Mouse (Mus musculus): ENCODE data around the gene Prdx2. TPM values are rescaled to one million over a fixed set of nuclear protein-coding genes. Genes with fewer than 3 reads are reported as not detected.

Prdx2 gene
- 1,445 and 1,467 TPM in 2 replicates for polyA plus RNA-seq (2015; fragmentation: Nextera tagmentation; extraction: Ambion mirVana)

DNA sequence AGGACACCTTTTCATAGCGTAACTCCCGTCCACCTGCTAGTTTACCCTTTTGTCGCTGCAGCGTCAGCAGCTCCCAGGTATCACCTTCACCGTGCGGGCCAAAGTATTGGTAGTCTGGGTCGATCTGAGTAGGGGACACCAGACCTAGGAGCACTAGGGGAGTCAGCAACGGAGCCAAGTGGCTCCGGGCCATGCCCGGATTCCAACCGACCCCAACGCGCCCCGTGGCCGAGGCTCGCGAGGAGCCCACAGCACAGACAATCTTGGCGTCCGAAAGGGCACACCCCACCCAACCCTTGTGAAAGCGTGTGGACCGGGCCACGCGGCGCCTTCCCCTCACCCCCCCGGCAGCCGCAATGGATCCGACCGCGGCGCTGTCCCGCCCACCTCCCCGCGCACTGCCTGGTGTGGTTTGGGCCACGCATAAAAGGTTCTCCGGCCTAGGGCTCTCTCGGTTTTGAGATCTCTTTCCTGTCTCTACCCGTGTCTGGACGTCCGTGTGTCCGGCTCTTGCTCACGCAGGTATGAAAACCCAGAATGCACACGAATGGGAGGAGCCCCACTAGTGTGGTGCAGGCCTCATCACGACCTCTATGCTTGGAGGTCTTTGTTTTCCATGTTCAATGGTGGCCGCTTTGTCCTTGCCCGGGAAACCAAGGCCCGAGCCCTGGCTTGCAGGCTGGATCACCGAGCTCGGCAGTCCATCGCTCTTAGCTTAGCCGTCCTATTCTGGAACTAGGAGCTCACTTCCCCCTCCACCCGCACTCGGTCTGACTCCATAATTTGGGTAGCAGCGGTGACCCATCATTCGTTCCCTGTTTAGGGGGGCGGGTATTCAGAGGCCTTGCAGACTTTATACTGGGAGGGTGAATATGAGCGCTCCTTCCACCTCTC, at the start of gene Prdx2, which contains the start of the genes Gm49661 and Rnaseh2a:
Gene Prdx2, plus strand, starts transcription at position 347 of the 894 bp plus-strand sequence.
Gene Gm49661, minus strand, starts transcription at position 193 of the 894 bp plus-strand sequence.
Gene Rnaseh2a, minus strand, starts transcription at position 527 of the 894 bp plus-strand sequence.
- Histone ChIP-seq H3K4me1 (peaks cover 50% of the 10 kb centered on the region), H3K27ac (replicated peaks) (peak within 1 kb of the TSS; percentile 72), H3K27me3 (no peaks in the 10 kb centered on the region), H3K9me3 (no peaks in the 10 kb centered on the region), H3K36me3 (peaks cover 31% of the 10 kb centered on the region), H3K4me2 (replicated peaks) (peak within 1 kb of the TSS; percentile 86), H3K4me3 (peak within 1 kb of the TSS; percentile 74), H3K9ac (replicated peaks) (peak within 1 kb of the TSS; percentile 88)
- WGBS: under 1% methylated on average over 56 of the region's 56 CpGs
- peak; percentile 76 for ATAC-seq (replicated peaks)

DNA sequence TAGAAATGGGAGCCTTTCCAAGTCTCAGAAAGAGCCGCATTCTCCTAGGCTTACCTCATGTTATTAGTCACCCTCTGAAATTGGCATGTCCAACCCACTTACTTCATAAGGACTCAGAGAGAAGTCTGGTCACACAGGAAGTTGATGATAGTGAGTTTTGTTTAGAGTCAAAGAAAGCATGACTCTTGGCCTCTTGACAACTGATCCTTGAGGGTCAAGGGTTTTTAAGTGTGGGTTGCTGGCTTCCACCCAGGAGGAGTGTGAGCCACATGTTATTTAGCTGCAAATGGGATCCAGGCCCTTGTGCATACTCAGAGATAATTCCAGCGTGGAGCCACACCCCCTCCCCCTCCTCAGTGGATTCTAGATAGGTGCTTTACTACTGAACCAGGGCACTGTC, 47.8 kb upstream of the Prdx2 start:
- Histone ChIP-seq H3K27ac (replicated peaks) (no peak overlapping the region), H3K27me3 (no peaks in the 10 kb centered on the region), H3K36me3 (peaks cover 83% of the 10 kb centered on the region), H3K9ac (replicated peaks) (no peak overlapping the region), H3K4me1 (no peaks in the 10 kb centered on the region), H3K9me3 (no peaks in the 10 kb centered on the region), H3K4me2 (replicated peaks) (no peak overlapping the region), H3K4me3 (no peak overlapping the region)
- ATAC-seq (replicated peaks): no peak
- WGBS: 90% methylated on average over 2 of the region's 2 CpGs

DNA sequence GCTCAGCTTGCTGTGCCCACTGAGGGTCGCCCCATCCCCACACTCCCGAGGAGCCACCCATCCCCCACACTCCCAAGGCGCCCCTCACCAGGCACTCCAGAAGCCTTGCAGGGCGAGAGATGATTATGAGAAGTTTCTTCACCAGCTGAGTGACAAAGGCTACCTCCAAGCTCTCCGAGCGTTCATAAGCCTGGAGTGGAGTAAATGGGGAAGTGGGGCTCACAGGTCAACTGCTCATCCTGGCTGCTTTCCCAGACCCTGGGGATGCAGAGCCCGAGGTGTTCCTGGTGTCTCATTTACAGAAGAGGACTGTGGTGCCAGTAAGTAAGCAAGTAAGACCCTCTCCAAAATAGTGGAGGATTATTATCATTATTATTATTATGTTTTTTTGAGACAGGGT, 43.8 kb upstream of the Prdx2 start:
- H3K9me3 ChIP-seq: no peaks in the 10 kb centered on the region
- no peak overlapping the region for H3K9ac ChIP-seq (replicated peaks)
- H3K4me2 ChIP-seq (replicated peaks): no peak overlapping the region
- no peak overlapping the region for H3K4me3 ChIP-seq
- ATAC-seq (replicated peaks): no peak
- peaks cover 62% of the 10 kb centered on the region for H3K36me3 ChIP-seq
- H3K27me3 ChIP-seq: peaks cover 4% of the 10 kb centered on the region; the same call in 1 of the 2 replicates
- H3K4me1 ChIP-seq: peaks cover 9% of the 10 kb centered on the region
- WGBS: 72% methylated on average over 7 of the region's 7 CpGs
- H3K27ac ChIP-seq (replicated peaks): no peak overlapping the region

DNA sequence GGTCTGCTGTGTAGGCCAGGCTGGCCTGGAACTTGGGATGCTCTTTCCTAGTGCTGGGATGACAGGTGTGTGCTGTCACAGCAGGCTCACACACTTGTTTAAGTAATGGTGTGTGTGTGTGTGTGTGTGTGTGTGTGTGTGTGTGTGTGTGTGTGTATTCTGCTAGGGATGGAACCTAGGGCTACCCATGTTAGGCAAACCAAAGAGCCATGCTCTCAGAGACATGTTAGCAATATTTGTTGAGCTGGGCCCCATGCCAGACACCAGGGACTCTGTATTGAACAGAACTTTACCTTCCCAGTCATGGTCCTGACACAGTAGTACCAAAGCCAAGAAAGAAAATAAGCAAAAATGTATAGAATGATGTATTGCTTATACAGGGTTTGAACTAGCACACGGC, 41.9 kb upstream of the Prdx2 start:
- Histone ChIP-seq H3K4me3 (no peak overlapping the region), H3K4me1 (peaks cover 9% of the 10 kb centered on the region), H3K9me3 (no peaks in the 10 kb centered on the region), H3K9ac (replicated peaks) (no peak overlapping the region), H3K27me3 (peaks cover 7% of the 10 kb centered on the region; the same call in 1 of the 2 replicates), H3K4me2 (replicated peaks) (no peak overlapping the region), H3K27ac (replicated peaks) (no peak overlapping the region), H3K36me3 (peaks cover 54% of the 10 kb centered on the region)
- no peak for ATAC-seq (replicated peaks)
- WGBS: 90% methylated on average over 1 of the region's 1 CpGs

DNA sequence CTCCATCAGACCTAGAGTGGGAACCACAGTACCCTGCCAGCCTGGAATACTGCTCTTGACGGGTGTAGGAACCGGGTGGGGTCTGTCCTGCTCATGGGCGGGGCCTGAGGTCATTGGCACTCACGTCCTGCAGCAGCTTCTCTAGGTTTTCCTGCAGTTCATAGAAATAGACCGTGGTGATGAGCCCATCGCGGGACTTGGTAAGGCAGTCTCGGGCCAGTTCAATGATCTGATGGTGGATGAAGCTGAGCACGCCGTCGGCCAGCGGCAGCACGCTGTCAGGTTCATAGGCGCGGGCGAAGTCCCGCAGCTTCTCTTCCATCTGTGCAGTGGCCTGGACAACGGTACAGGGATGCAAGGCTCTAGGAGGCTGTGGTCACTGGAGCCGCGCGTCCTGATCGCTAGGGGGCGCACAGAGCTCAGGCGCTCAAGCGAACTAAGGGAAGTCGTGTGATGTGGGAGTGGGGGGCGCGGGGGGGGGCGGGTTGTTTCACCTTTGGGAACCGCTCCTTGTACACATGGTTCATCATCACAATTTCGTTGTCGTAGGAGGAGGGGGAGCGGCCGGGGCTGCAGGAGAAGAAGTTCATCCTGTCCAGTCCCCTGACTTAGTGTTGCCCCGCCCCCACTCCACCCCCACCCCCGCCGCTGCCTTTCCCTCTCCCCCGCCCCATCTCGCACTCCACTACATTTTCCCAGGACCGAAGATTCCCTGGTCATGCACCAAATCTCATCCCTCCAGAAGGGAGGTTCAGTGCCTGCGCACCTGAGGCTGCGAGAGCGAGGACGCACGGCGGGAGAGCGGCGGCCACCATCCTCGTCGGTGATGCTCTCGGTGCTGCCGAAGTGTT, 40.7 kb upstream of the Prdx2 start:
- Histone ChIP-seq H3K9ac (replicated peaks) (peak overlapping the region; percentile 26; the same call in 1 of the 2 replicates), H3K36me3 (peaks cover 51% of the 10 kb centered on the region), H3K9me3 (no peaks in the 10 kb centered on the region), H3K27me3 (peaks cover 7% of the 10 kb centered on the region; the same call in 1 of the 2 replicates), H3K27ac (replicated peaks) (no peak overlapping the region), H3K4me1 (peaks cover 11% of the 10 kb centered on the region), H3K4me3 (peak overlapping the region; percentile 33), H3K4me2 (replicated peaks) (peak overlapping the region; percentile 51)
- peak; percentile 64; the same call in 1 of the 2 replicates for ATAC-seq (replicated peaks)
- 2% methylated on average over 52 of the region's 52 CpGs for WGBS

DNA sequence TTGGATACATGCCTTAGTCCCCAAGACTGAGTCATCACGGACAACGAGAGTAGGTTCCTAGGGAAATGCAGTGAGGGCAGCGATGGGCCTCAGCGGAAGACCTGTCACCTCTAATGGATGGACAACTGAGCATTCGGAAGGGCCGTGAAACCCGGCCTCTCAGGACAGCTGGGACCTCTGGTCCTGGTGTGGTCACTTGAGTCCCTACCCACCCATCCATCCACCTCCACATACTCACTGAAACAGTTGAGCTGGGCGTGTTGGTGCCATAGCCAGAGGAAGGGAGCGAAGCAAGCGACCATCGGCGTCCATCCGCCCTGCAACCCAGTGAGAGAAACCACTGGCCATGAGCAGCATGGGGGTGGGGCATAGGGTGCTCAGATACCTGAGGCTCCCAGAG, 38.8 kb upstream of the Prdx2 start:
- Histone ChIP-seq H3K4me2 (replicated peaks) (no peak overlapping the region), H3K4me3 (no peak overlapping the region), H3K4me1 (peaks cover 30% of the 10 kb centered on the region), H3K9me3 (no peaks in the 10 kb centered on the region), H3K36me3 (peaks cover 38% of the 10 kb centered on the region), H3K27me3 (peaks cover 7% of the 10 kb centered on the region; the same call in 1 of the 2 replicates), H3K9ac (replicated peaks) (no peak overlapping the region), H3K27ac (replicated peaks) (no peak overlapping the region)
- ATAC-seq (replicated peaks): no peak
- 92% methylated on average over 13 of the region's 13 CpGs for WGBS

DNA sequence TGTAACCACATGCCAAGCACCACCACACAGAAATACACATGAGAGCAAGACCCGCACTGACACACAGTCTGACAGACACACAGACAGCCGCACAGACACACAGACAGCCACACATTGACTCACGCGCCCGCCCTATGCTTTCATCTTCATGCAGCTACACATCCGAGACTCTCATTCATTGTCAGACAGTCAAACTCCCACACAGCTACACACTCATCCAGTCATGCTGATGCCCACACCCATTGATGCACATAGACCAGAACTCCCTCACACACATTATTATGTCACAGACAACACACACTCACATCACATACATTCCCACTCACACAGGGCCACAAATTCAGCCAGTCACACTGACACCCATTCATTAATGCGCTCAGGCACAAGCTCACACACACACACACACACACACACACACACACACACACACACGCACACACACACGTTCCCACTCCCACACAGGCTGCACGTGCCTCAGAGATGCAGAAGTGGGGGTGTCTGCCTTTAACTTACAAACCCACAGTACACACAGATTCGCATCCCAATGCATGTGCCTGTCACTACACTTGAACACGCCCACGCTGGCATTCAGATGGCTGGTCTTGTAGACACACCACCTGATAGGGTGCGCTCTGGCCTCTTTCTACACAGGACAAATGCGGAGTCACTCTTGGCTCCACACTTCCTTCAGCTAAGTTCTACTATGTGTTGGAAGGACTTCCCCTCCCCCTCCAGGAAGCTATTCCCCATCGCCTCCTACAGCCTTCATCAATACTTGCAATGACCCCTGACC, 35.4 kb upstream of the Prdx2 start:
- Histone ChIP-seq H3K9ac (replicated peaks) (0 out of 2 replicates have a peak overlapping the region, but pooled peaks have one; percentile 98), H3K4me2 (replicated peaks) (peak overlapping the region; percentile 63), H3K4me3 (peak overlapping the region; percentile 88), H3K9me3 (no peaks in the 10 kb centered on the region), H3K27ac (replicated peaks) (no peak overlapping the region), H3K27me3 (peaks cover 7% of the 10 kb centered on the region; the same call in 1 of the 2 replicates), H3K36me3 (peaks cover 21% of the 10 kb centered on the region), H3K4me1 (peaks cover 43% of the 10 kb centered on the region)
- ATAC-seq (replicated peaks): no peak
- WGBS: 84% methylated on average over 16 of the region's 16 CpGs

DNA sequence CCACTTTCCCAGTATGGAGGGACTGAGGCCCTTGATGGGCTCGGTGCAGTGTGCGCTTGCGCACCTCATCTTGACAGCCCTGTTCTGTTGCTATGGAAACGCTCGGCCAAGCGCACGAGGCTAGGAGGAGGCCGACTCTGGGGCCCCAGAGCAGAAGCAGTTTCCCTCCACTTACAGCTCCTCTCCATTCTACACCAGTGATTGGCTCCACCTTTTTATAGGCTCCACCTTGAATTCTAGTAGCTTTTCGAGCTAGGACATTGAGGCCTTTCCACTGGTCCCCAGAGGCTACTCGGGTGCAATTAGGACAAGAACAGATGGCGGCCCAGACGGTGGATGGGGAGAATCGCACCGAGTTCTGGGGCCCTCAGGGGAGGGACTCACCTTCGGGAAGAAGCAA, 34.5 kb upstream of the Prdx2 start:
- peak; percentile 66 for ATAC-seq (replicated peaks)
- H3K27ac ChIP-seq (replicated peaks): peak overlapping the region; percentile 93
- 1% methylated on average over 15 of the region's 15 CpGs for WGBS

DNA sequence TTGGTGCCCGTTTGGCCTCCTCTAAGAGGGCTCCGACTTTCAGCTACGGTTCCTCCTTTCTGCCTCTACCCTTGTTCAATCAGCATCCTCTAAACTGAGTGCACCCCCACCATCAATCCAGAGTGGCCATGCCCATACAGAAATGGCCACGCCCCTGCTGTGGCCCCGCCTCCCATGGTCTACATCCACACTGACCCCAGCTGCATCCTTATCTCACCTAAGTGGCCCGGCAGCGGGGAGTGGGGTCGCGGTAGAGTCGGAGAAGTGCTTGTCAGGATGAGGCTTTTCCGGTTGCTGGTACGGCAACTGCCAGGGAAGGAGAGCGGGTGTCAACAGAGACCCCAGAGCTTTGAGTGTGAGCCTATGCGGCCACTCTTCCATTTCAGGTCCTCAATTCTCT, 33.9 kb upstream of the Prdx2 start:
- peak overlapping the region; percentile 93; the same call in 1 of the 2 replicates for H3K27ac ChIP-seq (replicated peaks)
- peak overlapping the region; percentile 63 for H3K4me2 ChIP-seq (replicated peaks)
- peak overlapping the region; percentile 88 for H3K4me3 ChIP-seq
- peaks cover 4% of the 10 kb centered on the region; the same call in 1 of the 2 replicates for H3K27me3 ChIP-seq
- no peaks in the 10 kb centered on the region for H3K9me3 ChIP-seq
- ATAC-seq (replicated peaks): peak; percentile 2; the same call in 1 of the 2 replicates
- peak overlapping the region; percentile 98 for H3K9ac ChIP-seq (replicated peaks)
- H3K36me3 ChIP-seq: peaks cover 15% of the 10 kb centered on the region
- 11% methylated on average over 14 of the region's 14 CpGs for WGBS
- H3K4me1 ChIP-seq: peaks cover 36% of the 10 kb centered on the region

More for the DNA sequence above, 34.5 kb upstream of the Prdx2 start:
- H3K4me1 ChIP-seq: peaks cover 36% of the 10 kb centered on the region
- H3K9me3 ChIP-seq: no peaks in the 10 kb centered on the region
- H3K4me2 ChIP-seq (replicated peaks): peak overlapping the region; percentile 63
- peaks cover 7% of the 10 kb centered on the region; the same call in 1 of the 2 replicates for H3K27me3 ChIP-seq
- peak overlapping the region; percentile 88 for H3K4me3 ChIP-seq
- peaks cover 21% of the 10 kb centered on the region for H3K36me3 ChIP-seq
- peak overlapping the region; percentile 98 for H3K9ac ChIP-seq (replicated peaks)

DNA sequence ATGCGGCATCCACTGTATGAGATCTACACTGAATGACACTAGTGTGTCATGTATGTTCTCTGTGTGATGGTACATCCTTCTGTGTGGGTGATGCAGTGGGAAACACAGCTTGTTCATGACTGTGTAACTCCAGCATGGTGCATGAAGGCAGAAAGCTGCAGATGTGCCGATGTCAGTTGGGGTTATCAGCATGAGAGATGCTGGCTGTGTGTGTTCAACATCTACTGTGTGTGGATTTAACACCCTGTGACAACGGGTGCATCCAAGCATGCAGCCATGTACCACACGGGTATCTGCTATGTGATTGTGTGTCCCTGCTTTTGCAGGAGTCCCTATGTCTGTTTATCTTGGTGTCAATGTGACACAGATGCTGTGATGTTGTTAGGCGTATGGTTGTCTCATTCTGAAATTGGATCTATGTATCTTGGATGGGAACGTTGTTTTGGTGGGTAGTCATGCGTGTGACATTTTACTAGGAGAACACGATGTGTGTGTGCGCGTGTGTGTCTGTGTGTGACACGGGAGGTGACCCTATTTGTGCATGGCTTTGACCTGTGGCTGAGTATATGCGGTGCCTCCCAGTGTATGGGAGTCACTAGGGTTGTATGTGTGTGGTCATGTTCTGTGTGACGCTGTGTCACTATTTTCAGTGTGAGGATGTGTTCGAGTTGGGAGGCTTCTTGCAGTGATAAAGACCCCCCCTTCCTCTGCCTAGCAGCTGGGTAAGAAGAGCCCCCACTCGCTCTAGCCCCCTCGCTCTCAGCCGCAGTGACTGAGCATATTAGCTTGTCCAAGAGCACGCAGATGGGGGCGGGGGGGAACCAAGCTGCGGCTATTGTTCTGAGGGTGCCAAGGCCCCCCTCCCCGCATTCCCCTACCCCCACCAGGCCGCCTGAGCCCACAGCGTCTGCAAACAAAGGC, 33.1 kb upstream of the Prdx2 start:
- Histone ChIP-seq H3K36me3 (peaks cover 11% of the 10 kb centered on the region), H3K4me1 (peaks cover 36% of the 10 kb centered on the region), H3K27ac (replicated peaks) (peak overlapping the region; percentile 93), H3K9ac (replicated peaks) (peak overlapping the region; percentile 98), H3K4me3 (peak overlapping the region; percentile 88), H3K4me2 (replicated peaks) (peak overlapping the region; percentile 63), H3K27me3 (no peaks in the 10 kb centered on the region), H3K9me3 (no peaks in the 10 kb centered on the region)
- WGBS: 14% methylated on average over 23 of the region's 23 CpGs
- peak; percentile 46 for ATAC-seq (replicated peaks)
